11 mouse cellular contexts compared by ENCODE assay signal in the genomic region with DNA sequence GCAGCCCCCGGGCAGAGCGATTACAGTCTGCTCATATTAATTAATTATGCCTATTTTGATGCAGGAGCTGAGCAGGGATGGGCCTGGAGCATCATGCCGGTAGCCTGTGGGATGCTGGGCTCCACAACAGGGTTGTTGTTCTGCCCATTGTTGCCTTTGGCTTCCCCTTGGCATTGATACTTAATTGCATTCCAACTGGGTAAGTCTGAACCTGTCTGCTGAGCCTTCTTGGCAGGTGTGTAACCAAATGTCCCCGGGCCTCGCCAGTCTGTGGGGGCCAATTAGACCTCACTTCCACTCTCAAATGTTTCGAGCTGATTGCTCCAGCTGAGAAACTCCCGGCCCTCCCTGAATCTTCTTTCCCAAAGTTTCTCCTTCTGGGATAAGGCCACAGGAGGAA. TPM values are rescaled to one million over a fixed set of nuclear protein-coding genes. Genes with fewer than 3 reads are reported as not detected.
DNase-seq lines count a peak whose midpoint lies in the region; ATAC-seq lines count a peak whose summit lies in the region.
"Had no signal": no experiment of that assay in that cellular context is flagged by ENCODE, and none has a peak within 500 bp of the region (broad histone marks: within the 10 kb centered on the region; RNA-seq: fewer than 3 reads in every experiment).

No protein-coding gene starts in this region.

- peak overlapping the region; percentile 95 for H3K27ac ChIP-seq in heart, embryonic 13.5 days (replicated peaks)
- peak overlapping the region; percentile 76 for H3K27ac ChIP-seq in kidney, embryonic 15.5 days
- H3K27ac ChIP-seq: neural tube, embryonic 15.5 days had no signal

- no peak overlapping the region for H3K4me2 ChIP-seq in heart, embryonic 13.5 days
- H3K4me2 ChIP-seq in kidney, embryonic 15.5 days: no peak overlapping the region
- H3K4me2 ChIP-seq: neural tube, embryonic 15.5 days had no signal

- no peaks in the 10 kb centered on the region for H3K36me3 ChIP-seq in heart, embryonic 13.5 days
- H3K36me3 ChIP-seq in kidney, embryonic 15.5 days: no peaks in the 10 kb centered on the region
- H3K36me3 ChIP-seq: neural tube, embryonic 15.5 days had no signal

- H3K4me1 ChIP-seq in heart, embryonic 13.5 days: peaks cover 39% of the 10 kb centered on the region
- H3K4me1 ChIP-seq in kidney, embryonic 15.5 days: peaks cover 36% of the 10 kb centered on the region

- WGBS in heart, embryonic 13.5 days: 76% methylated on average over 7 of the region's 7 CpGs
- 64% methylated on average over 7 of the region's 7 CpGs for WGBS in kidney, embryonic 15.5 days

- no peaks in the 10 kb centered on the region for H3K9me3 ChIP-seq in heart, embryonic 13.5 days
- no peaks in the 10 kb centered on the region for H3K9me3 ChIP-seq in kidney, embryonic 15.5 days (replicated peaks)
- H3K9me3 ChIP-seq: neural tube, embryonic 15.5 days had no signal

- no peak for ATAC-seq in heart, embryonic 13.5 days (ENCODE audit: extremely low read depth, insufficient number of reproducible peaks, low FRiP score, low TSS enrichment)
- no peak for ATAC-seq in kidney, embryonic 15.5 days (replicated peaks; ENCODE audit: low FRiP score)

- H3K4me3 ChIP-seq in heart, embryonic 13.5 days: no peak overlapping the region
- no peak overlapping the region for H3K4me3 ChIP-seq in kidney, embryonic 15.5 days (replicated peaks)
- H3K4me3 ChIP-seq: erythroblast, embryonic 14.5 days; neural tube, embryonic 15.5 days had no signal

- H3K27me3 ChIP-seq in heart, embryonic 13.5 days (replicated peaks): no peaks in the 10 kb centered on the region
- no peaks in the 10 kb centered on the region for H3K27me3 ChIP-seq in kidney, embryonic 15.5 days
- H3K27me3 ChIP-seq: neural tube, embryonic 15.5 days had no signal

- no peak overlapping the region; the same call in 1 of the 2 replicates for H3K9ac ChIP-seq in heart, embryonic 13.5 days
- no peak overlapping the region for H3K9ac ChIP-seq in kidney, embryonic 15.5 days
- H3K9ac ChIP-seq: neural tube, embryonic 15.5 days had no signal

- DNase-seq in heart, adult 8-10 months (ENCODE audit: low spot score): no peak
- DNase-seq in testis, postnatal 14 days (ENCODE audit: low spot score): peak; percentile 79
- no peak for DNase-seq in testis, postnatal 10 days (ENCODE audit: low spot score)
- DNase-seq in layer of hippocampus, postnatal 10 days (ENCODE audit: low spot score in 2 of 2): no peak
- DNase-seq in ovary, postnatal 14 days (ENCODE audit: low spot score): no peak
- DNase-seq in thymus, adult 18-20 months: no peak
- DNase-seq: spleen, adult 18-20 months had no signal

RNA-seq across cellular contexts. Expression of a gene that starts 24.9 kb away (rescaled TPM):
- 0.20 and 0.29 TPM in 2 replicates for polyA plus RNA-seq in heart, embryonic 13.5 days (2015; fragmentation: Nextera tagmentation; extraction: Ambion mirVana)
- 10 to 100 TPM; 20.2 to 32.3 (median 24.9) TPM for total RNA-seq in heart, adult 8-10 months (2022)
- 16.2 and 16.9 TPM in 2 replicates for polyA plus RNA-seq in kidney, embryonic 15.5 days (2015; fragmentation: Nextera tagmentation; extraction: Ambion mirVana)
- total RNA-seq in layer of hippocampus, postnatal 10 days (2021): under 1 TPM in 1 of 2 experiments, not detected in 1; 0.82 TPM
- polyA plus RNA-seq: erythroblast, embryonic 14.5 days had no signal

Comparison
In these comparisons a context has a peak if more than half of its experiments do, and no peak if none do; other contexts are left out.
1. RNA of a gene that starts 24.9 kb away (total RNA-seq): 20.2 to 32.3 TPM in heart, adult 8-10 months; 0.82 TPM in layer of hippocampus, postnatal 10 days; every median in the first group is over 10 times any median in the second.